Mouse (Mus musculus) lung, postnatal 14 days (tissue): ENCODE measurements around the gene Rbck1.
A peak's percentile ranks its signal among the peaks of the same experiment; 100 is the strongest.
"Not testable (repeated sequence)": the region's sequence is repeated elsewhere in the genome, so short reads cannot be mapped to it uniquely, and the experiment has no call there.

Source experiments
- DNase-seq: peaks from one replicate; pipeline ENCODE4 v3.0.0; 2021

The Rbck1 gene

GRCm38 (mm10) chr2:152332101-152332825 lies at the start of gene Rbck1:
Rbck1 (minus strand) TSS chr2:152332653.
- DNase-seq: peak; percentile 85

GRCm38 (mm10) chr2:152376345-152376741 lies 43.9 kb upstream of the Rbck1 start, which contains the start of gene Nrsn2:
Nrsn2 (minus strand) TSS chr2:152376638.
- DNase-seq: no peak

GRCm38 (mm10) chr2:152375652-152376344 lies 43.3 kb upstream of the Rbck1 start:
- DNase-seq: no peak

GRCm38 (mm10) chr2:152373547-152373946 lies 41.1 kb upstream of the Rbck1 start:
- DNase-seq: no peak

DNA sequence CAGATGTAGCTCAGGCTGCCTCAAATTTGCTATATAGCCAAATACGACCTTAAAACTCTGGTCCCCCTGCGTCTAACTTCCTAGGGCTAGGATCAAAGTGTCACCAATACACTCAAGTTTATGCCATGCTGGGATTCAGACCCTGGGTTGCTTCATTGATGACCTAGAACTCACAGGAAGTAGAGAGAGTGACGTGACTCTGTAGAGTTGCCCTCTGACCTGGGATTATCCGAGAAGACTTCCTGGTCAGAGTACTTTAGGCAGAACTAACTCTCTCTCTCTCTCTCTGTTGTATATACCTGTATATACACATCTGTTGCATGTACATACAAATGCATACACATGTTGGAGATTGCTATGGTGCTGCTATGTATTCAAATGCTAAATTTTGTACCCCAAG lies 40.2 kb upstream of the Rbck1 start:
- no peak for DNase-seq

DNA sequence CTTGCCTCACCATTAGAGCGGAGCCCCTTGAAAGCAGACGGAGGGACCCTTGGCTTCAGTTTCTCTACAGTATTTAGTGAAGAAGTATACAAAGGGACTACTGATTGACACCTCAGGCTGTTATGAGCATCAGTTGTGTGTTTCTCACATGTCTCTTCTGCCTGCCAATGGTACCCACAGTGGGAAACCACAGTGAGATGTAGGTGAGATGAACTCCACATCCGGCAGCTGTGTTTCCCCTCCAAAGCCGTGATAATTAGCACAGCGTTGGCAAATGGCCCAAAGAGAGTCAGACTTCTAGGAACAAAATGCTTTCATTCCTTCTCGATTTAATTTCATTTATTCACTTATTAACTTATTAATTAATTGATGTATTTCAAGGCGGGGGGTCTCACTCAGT lies 39.7 kb upstream of the Rbck1 start:
- no peak for DNase-seq

DNA sequence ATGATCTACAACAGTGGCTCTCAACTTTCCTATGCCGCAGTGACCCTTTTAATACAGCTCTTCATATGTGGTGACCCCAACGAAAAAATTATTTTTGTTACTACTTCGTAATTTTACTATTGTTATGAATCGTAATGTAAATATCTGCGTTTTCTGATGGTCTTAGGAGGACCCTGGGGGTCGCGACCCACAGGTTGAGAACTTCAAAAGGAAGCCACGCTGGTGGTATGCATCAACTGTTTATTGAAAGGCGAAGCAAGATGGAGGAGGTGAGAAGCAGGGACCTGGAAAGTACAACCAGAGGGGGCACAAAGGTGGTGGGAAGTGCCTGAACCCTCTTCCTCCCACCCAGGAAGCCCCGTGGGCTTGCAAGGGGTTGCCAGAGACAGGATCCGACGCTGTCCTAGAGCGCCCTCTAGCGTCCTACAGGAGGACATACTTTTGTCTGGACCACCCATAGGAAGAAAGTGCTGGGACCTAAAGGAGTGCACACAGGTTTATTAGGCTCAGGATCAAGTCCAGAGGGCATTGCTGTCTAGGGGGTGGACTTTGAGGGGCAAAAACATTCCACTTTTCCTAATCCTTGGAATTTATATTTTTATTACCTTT lies 36.2 kb upstream of the Rbck1 start:
- peak; percentile 76 for DNase-seq

- no peak for DNase-seq
These were observed 35.5 kb upstream of the Rbck1 start for GRCm38 (mm10) chr2:152367917-152368316.

DNA sequence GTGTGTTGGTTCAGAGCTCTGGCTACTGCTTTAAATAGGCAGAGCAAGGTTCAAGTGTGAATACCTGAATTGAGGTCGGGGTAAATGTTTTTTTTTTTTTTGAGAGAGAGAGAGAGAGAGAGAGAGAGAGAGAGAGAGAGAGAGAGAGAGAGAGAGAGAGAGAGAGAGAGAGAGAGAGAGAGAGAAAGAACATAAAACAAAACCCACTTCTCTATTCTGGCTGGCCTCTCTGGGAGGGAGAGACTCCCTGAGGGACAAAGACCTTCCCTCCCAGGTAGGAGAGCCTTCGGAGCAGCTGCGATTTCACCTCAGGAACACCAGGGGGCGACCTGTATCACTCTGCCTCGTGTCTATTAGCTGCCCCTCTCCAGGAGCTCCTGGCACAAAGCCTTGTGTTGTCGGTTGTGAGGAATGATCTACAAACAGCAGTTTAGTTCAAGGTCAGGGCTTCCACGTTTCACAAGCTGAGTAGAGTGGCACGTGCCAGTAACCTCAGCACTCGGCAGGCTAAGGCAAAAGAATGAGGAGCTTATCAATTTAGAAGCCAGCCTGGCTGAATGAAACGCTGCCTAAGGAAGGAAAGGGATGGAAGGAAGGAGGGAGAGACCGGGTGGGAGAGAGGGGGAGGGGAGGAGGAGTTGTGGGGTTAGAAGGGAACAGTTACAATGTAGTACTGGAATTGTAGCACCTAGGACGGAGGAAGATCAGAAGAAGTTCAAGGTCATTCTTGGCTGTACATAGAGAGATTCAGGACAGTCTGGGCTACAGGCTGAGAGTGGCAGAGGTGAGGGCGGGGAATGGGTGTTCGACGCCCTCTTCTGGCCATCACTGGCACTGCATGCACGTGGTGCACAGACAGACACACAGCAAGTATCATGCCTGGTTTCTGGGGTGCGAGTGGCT lies 31.0 kb upstream of the Rbck1 start:
- DNase-seq: peak; percentile 81

- no peak for DNase-seq
These were observed 28.7 kb upstream of the Rbck1 start for GRCm38 (mm10) chr2:152361193-152361592.

- DNase-seq: peak; percentile 77
These were observed 27.9 kb upstream of the Rbck1 start for GRCm38 (mm10) chr2:152360271-152360775.

DNA sequence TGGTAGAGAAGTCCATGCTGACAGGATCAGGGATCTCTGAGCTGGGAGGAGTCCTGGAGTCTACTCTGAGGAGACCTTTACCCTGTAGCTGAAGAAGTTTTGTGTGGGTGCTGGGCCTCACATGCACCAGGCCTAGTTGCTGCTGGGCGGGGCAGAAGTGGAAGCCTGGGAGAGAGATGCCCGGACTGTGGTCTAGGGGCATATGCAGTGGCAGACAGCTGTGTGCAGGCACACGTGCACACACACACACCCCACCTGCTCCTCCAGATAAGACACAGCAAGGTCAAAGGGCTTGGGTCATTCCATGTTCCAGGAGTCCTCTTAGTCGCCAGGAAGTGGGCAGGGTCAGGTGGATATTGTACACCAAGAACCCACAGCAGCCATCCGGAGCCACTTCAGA lies 27.2 kb upstream of the Rbck1 start:
- DNase-seq: no peak

DNA sequence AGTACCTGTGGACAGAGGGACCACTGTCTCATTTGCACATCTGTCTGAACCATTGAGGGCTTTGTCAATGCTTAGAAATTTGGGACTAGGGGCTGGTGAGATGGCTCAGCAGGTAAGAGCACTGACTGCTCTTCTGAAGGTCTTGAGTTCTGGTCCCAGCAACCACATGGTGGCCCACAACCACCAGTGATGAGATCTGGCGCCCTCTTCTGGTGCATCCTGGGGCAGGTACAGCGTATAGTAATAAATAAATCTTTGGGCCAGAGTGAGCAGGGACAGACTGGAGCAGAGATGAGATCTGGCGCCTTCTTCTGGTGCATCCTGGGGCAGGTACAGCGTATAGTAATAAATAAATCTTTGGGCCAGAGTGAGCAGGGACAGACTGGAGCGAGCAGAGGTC lies 26.5 kb upstream of the Rbck1 start:
- DNase-seq: not testable (repeated sequence)

DNA sequence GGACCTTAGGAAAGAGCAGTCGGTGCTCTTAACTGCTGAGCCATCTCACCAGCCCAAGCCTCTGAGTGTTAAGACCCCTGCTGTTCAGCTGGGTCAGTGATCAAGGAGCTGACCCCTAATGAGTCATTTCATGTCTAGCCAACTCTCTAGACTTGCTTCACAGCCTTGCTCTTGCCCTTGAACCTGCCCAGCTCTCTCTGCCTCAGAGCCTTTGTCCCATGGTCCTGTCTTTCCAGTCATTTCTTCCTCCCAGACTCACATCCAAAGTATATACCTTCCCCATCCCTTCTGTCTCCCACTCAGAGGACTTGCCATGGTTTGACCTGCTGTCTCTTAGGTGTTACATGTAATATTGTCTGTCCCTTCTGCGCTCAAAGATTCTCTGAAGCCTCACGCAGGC lies 24.8 kb upstream of the Rbck1 start:
- DNase-seq: no peak

- peak; percentile 63 for DNase-seq
These were observed 17.5 kb upstream of the Rbck1 start for GRCm38 (mm10) chr2:152349842-152350540.

DNA sequence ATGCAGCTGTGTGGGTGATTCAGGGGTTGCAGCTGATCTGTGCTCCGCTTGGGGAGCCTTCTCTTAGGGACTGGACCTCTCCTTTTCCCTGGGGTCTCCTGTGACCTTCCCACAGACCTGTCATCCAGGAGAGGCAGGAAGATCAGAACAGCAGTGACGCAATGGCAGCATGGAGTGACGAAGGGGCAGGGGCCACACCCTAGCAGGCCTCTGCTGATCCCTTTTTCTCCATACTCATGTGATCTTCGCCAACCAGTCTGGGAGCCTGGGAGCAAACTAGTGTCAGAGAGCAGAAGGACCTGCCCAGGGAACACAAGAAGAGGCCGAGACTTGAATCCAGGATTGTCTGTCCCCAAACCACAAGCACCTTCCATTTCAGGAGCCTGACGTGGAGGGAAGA lies 16.8 kb upstream of the Rbck1 start:
- no peak for DNase-seq

DNA sequence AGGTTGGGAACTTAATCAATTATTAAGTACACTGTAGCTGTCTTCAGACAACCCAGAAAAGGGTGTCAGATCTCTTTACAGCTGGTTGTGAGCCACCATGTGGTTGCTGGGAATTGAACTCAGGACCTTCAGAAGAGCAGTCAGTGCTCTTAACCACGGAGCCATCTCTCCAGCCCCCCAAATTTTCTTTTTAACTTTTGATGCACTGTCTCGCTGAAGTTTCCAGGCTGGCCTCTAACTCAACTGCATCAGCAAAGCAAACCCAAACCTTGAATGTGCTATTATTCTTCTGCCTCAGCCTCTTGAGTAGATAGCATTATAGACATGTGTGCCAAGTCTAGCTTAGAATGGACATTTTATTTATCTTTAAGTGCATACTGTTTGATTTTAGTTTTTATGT lies 15.3 kb upstream of the Rbck1 start:
- DNase-seq: no peak

- DNase-seq: no peak
These were observed 14.5 kb upstream of the Rbck1 start for GRCm38 (mm10) chr2:152346776-152347465.

GRCm38 (mm10) chr2:152345393-152345792 lies 12.9 kb upstream of the Rbck1 start:
- DNase-seq: no peak

GRCm38 (mm10) chr2:152344909-152345308 lies 12.5 kb upstream of the Rbck1 start:
- no peak for DNase-seq

DNA sequence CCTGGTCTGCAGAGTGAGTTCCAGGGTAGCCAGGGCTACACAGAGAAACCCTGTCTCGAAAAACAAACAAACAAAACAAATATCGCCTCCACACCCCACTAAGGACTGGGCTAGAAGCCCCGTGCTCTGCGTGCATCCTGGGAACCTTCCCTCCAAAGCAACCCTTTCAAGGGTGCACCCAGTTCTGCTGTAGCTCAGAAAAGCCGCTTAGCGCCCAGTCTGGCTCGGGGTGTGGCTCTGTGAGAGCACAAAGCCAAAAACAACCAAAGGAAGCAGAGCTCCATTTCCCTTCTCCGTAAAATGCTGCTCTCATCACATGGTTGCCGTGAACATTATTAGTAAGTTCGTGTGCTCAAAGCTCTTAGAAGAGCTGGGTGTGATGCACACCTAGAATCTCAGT lies 11.9 kb upstream of the Rbck1 start:
- peak; percentile 48 for DNase-seq
